Mouse (Mus musculus) kidney, postnatal 0 days (tissue): ENCODE results near the gene Gm11733. TPM values are rescaled to one million over a fixed set of nuclear protein-coding genes. Genes with fewer than 3 reads are reported as not detected.

ENCODE experiments used
- ATAC-seq: fragments of 200-750 bp; cut with Nextera tagmentation; replicated peaks from 2 replicates; pipeline ENCODE4 v1.8.0; 2017; ENCODE audit warnings: low read depth, moderate number of reproducible peaks, moderate TSS enrichment, moderate library complexity; ENCODE audit not compliant: low FRiP score
- DNase-seq: peaks from one replicate; pipeline ENCODE4 v3.0.0-alpha.2; 2016; ENCODE audit warnings: low spot score
- H3K27ac ChIP-seq: fragments of 300-500 bp; sonication (generic); 2 replicates; pipeline ENCODE4 v1.5.1; 2014; ENCODE audit warnings: mild to moderate bottlenecking
- H3K27me3 ChIP-seq: fragments of 300-500 bp; sonication (generic); 2 replicates; pipeline ENCODE4 v1.6.1; 2014; ENCODE audit warnings: low read length, mixed read lengths; ENCODE audit not compliant: insufficient read depth
- H3K36me3 ChIP-seq: fragments of 300-500 bp; sonication (generic); 2 replicates; pipeline ENCODE4 v1.6.1; 2014; ENCODE audit warnings: low read length, mixed read lengths; ENCODE audit not compliant: insufficient read depth
- H3K4me1 ChIP-seq: fragments of 300-500 bp; sonication (generic); replicated peaks from 2 replicates; pipeline ENCODE4 v1.6.1; 2014; ENCODE audit warnings: antibody characterized with exemption, low read length, mixed read lengths; ENCODE audit not compliant: insufficient read depth
- H3K4me2 ChIP-seq: fragments of 300-500 bp; sonication (generic); 2 replicates; pipeline ENCODE4 v1.6.1; 2014; ENCODE audit warnings: mild to moderate bottlenecking, low read length, moderate library complexity, mixed read lengths
- H3K4me3 ChIP-seq: fragments of 300-500 bp; sonication (generic); replicated peaks from 2 replicates; pipeline ENCODE4 v1.5.1; 2014; ENCODE audit warnings: low read depth, low read length
- H3K9ac ChIP-seq: fragments of 300-500 bp; sonication (generic); 2 replicates; pipeline ENCODE4 v1.6.1; 2014; ENCODE audit warnings: low read depth, low read length
- H3K9me3 ChIP-seq: fragments of 300-500 bp; sonication (generic); replicated peaks from 2 replicates; pipeline ENCODE4 v1.6.1; 2016; ENCODE audit warnings: low read length, inconsistent platforms, mixed read lengths
- CTCF ChIP-seq: IDR thresholded peaks from 2 replicates; pipeline ENCODE4 v1.5.1; 2016; ENCODE audit warnings: antibody characterized with exemption, low read depth, mild to moderate bottlenecking, moderate library complexity
- WGBS: fragments of 180-500 bp; shearing (Covaris S2); extraction: QIAGEN DNeasy Blood & Tissue Kit; methylation state at CpG from one replicate; pipeline ENCODE4 v1.1.7; 2014; 5-methylcytosine and 5-hydroxymethylcytosine counted together
- polyA plus RNA-seq: library from polyadenylated mRNA; unstranded; fragments of >200 nt; fragmentation: Nextera tagmentation; extraction: Ambion mirVana; gene quantifications from 2 replicates; pipeline ENCODE4 v1.2.1, GENCODE M21; 2015

Gm11733 gene
- polyA plus RNA-seq, 1 experiment from 2014 or later: not detected

DNA sequence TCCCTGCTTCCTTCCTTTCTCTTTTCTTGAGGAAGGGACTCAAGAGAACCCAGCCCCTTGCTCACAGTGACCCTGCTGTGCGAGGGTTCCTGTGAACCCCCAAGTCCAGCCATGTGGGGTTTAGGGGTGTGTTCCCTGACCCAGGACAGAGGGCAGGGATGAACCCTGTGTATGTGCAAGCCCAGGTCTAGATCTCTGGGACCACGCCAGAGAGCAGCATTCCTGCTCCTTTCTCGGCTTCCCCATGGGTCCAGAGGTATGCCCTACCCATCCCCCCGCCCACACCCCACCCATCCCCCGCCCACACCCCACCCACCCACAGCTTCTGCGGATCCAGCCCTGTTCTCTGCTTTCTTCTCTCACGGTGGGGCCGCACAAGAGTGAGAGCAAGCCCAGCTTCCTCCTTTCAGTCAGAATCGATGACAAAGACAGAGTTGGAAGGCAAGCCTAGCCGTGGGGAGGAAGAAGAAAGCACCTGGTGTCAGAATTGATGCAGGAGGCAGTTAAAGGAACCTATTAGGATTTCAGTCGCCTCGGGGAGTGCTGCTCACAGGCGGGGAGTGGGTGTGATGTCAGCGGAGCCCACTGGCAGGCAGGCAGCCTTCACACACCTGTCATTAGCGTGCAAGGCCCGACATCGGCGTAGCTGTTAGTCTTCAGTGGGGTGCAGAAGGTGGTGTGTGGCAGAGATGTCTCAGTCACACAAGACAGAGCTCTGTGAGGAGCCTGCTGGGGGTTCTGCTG, 41.6 kb downstream of the Gm11733 start:
- DNase-seq (no peak), ATAC-seq (no peak)
- no peak overlapping the region for H3K27ac ChIP-seq
- H3K4me3 ChIP-seq: no peak overlapping the region
- 0 out of 2 replicates have a peak, but pooled peaks cover 5% of the 10 kb centered on the region for H3K27me3 ChIP-seq
- no peaks in the 10 kb centered on the region for H3K36me3 ChIP-seq
- no peak overlapping the region for H3K9ac ChIP-seq
- H3K4me1 ChIP-seq: peaks cover 12% of the 10 kb centered on the region
- WGBS: 19% methylated on average over 18 of the region's 18 CpGs
- H3K4me2 ChIP-seq: no peak overlapping the region
- TF ChIP-seq CTCF: no peak
- no peaks in the 10 kb centered on the region for H3K9me3 ChIP-seq

DNA sequence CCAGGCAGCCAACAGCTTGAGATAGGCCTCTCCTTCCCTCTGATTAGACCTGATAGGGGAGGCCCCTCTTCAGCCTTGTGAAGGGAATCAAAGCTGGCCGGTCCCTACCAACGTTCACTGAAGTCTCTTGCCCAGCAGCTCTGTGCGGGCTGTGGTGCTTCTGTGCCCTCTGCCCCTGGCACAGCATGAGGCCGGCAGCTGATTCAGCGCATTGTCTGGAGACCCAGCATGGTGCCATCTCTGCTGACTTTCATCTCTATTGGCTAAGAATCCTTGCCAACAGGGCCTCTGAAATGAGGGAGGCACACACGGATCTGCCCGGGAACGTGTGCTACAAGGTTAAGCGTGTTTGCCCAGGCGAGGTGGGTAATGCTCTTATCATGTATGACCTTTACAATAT, 48.2 kb downstream of the Gm11733 start:
- ATAC-seq (no peak), DNase-seq (no peak)
- no peaks in the 10 kb centered on the region for H3K36me3 ChIP-seq
- no peaks in the 10 kb centered on the region for H3K9me3 ChIP-seq
- H3K27me3 ChIP-seq: no peaks in the 10 kb centered on the region
- 80% methylated on average over 10 of the region's 10 CpGs for WGBS
- H3K4me1 ChIP-seq: no peaks in the 10 kb centered on the region
- no peak overlapping the region for H3K9ac ChIP-seq
- H3K4me3 ChIP-seq: no peak overlapping the region
- no peak overlapping the region for H3K4me2 ChIP-seq
- TF ChIP-seq CTCF: no peak
- no peak overlapping the region for H3K27ac ChIP-seq

DNA sequence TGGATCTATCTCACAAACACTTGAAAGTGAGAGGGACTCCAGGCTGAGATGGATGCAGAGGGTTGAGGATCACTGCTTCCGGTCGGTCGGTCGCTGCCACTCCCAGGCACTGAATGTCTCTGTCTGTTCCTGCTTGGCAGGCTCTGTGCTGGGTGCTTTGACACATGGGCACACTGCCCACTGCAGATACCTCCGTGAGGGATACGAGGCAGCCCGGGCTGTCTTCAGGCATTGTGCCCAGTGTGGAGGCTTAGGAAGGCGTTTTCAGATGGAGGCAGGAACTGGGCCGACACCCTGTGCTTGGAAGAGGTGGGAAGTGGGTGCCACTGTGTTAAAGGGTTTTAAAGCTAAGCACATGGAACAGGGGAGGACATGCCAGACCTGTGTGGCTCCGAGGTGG, 50.7 kb downstream of the Gm11733 start:
- Histone ChIP-seq H3K4me3 (no peak overlapping the region), H3K9me3 (no peaks in the 10 kb centered on the region), H3K36me3 (no peaks in the 10 kb centered on the region), H3K9ac (no peak overlapping the region), H3K27me3 (no peaks in the 10 kb centered on the region), H3K4me1 (no peaks in the 10 kb centered on the region), H3K27ac (no peak overlapping the region), H3K4me2 (no peak overlapping the region)
- ATAC-seq (no peak), DNase-seq (no peak)
- no peak for TF ChIP-seq CTCF
- 45% methylated on average over 10 of the region's 10 CpGs for WGBS

DNA sequence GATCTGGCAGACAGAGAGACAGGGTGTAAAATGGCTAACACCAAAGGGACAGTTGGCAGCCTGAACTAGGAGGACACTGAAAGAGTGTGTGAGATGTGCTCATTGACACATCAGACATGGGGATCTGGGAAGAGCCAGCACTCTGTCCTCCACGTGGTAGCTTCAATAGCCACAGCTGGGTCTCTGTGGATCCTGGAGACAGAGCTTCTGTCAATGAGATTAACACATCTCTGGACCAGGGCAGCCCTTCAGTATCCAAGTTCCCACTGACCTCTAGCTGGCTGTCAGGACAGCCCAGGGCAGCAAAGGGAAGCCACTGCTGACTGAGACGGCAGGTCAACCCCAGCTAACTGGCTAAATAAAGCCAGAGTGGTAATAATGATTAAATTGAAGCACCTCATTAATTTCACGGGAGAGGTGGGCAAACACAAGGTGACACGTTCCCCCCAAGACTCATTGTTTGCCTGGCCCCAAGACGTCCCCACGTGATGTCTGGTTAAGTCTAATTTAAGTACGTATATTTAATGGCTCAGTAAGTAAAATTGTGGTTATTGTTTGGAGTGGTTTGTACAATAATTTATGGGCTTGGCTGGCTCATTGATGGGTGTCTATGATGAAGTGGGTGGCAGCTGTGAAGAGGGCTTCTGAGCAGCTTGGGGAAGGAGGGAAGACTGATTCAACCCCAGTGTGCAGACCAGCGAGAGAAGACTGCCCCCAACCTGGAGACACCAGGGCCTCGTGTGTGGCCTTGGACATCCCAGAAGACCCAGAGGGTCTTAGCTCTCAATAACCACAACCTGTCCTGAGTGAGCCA, 51.5 kb downstream of the Gm11733 start:
- Histone ChIP-seq H3K4me3 (no peak overlapping the region), H3K4me1 (no peaks in the 10 kb centered on the region), H3K27ac (no peak overlapping the region), H3K9me3 (no peaks in the 10 kb centered on the region), H3K36me3 (no peaks in the 10 kb centered on the region), H3K9ac (no peak overlapping the region), H3K4me2 (no peak overlapping the region), H3K27me3 (no peaks in the 10 kb centered on the region)
- no peak for TF ChIP-seq CTCF
- DNase-seq (no peak), ATAC-seq (no peak)
- 35% methylated on average over 9 of the region's 9 CpGs for whole genome bisulfite sequencing

DNA sequence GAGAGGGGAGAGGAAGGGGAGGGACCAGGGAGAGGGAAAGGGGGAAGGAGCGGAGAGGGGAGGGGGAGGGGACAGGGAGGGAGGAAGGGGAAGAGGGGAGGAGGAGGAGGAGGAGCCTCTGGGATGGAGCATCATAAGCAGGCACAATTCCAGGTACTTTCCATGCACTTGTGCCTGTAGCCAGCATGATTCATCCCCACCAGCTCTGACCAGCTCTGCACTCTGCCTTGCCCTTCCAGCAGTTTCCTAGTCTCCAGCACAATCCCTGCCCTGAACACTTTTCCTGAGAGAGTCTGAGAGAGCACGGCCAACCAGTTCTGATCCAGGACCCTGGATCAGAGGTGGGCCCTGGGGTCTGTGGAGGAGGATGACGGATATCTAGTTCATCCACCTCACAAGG, 52.4 kb downstream of the Gm11733 start:
- H3K4me1 ChIP-seq: no peaks in the 10 kb centered on the region

More for the DNA sequence above, 52.4 kb downstream of the Gm11733 start:
- Histone ChIP-seq H3K4me2 (no peak overlapping the region), H3K9me3 (no peaks in the 10 kb centered on the region), H3K27me3 (no peaks in the 10 kb centered on the region; the same call in 1 of the 2 replicates), H3K36me3 (no peaks in the 10 kb centered on the region), H3K27ac (no peak overlapping the region), H3K9ac (no peak overlapping the region), H3K4me3 (no peak overlapping the region)
- no peak for TF ChIP-seq CTCF
- WGBS: 57% methylated on average over 3 of the region's 3 CpGs
- no peak for DNase-seq
- no peak for ATAC-seq

Other genes with a start within 250 kb of the Gm11733 start
- gene Tnrc6c, start 169.9 kb downstream of the Gm11733 start, polyA plus RNA-seq: 8.7 and 8.8 TPM in 2 replicates